Mouse (Mus musculus) midbrain, embryonic 12.5 days (tissue): ENCODE measurements around the gene Ap5m1. TPM values are rescaled to one million over a fixed set of nuclear protein-coding genes. Genes with fewer than 3 reads are reported as not detected.
"Not testable (repeated sequence)": the region's sequence is repeated elsewhere in the genome, so short reads cannot be mapped to it uniquely, and the experiment has no call there.

Experiments
- ATAC-seq: fragments of 200-750 bp; cut with Nextera tagmentation; 2 replicates; pipeline ENCODE4 v1.8.0; 2017; ENCODE audit warnings: low read depth, moderate TSS enrichment, moderate library complexity; ENCODE audit not compliant: low FRiP score
- H3K27ac ChIP-seq: fragments of 300-500 bp; sonication (generic); replicated peaks from 2 replicates; pipeline ENCODE4 v1.5.1; 2016; ENCODE audit warnings: mild to moderate bottlenecking
- H3K27me3 ChIP-seq: fragments of 300-500 bp; sonication (generic); 2 replicates; pipeline ENCODE4 v1.6.1; 2016; ENCODE audit warnings: mild to moderate bottlenecking
- H3K36me3 ChIP-seq: fragments of 300-500 bp; sonication (generic); 2 replicates; pipeline ENCODE4 v1.6.1; 2016
- H3K4me1 ChIP-seq: fragments of 300-500 bp; sonication (generic); 2 replicates; pipeline ENCODE4 v1.6.1; 2016
- H3K4me2 ChIP-seq: fragments of 300-500 bp; sonication (generic); replicated peaks from 2 replicates; pipeline ENCODE4 v1.6.1; 2016; ENCODE audit warnings: mild to moderate bottlenecking, moderate library complexity
- H3K4me3 ChIP-seq: fragments of 300-500 bp; sonication (generic); 2 replicates; pipeline ENCODE4 v1.5.1; 2016; ENCODE audit warnings: mild to moderate bottlenecking
- H3K9ac ChIP-seq: fragments of 300-500 bp; sonication (generic); replicated peaks from 2 replicates; pipeline ENCODE4 v1.6.1; 2016; ENCODE audit warnings: mild to moderate bottlenecking, moderate library complexity
- H3K9me3 ChIP-seq: fragments of 300-500 bp; sonication (generic); 2 replicates; pipeline ENCODE4 v1.6.1; 2016; ENCODE audit warnings: mild to moderate bottlenecking
- WGBS: fragments of 180-500 bp; shearing (Covaris S2); methylation state at CpG from one replicate; pipeline ENCODE4 v1.1.7; 2016; 5-methylcytosine and 5-hydroxymethylcytosine counted together
- polyA plus RNA-seq: library from polyadenylated mRNA; unstranded; fragments of >200 nt; fragmentation: Nextera tagmentation; extraction: Ambion mirVana; gene quantifications from 2 replicates; pipeline ENCODE4 v1.2.1, GENCODE M21; 2016

Ap5m1 gene
- polyA plus RNA-seq, 1 experiment from 2014 or later: 31.7 TPM

GRCm38 (mm10) chr14:49078820-49079219 is 12.9 kb downstream of the Ap5m1 start:
- H3K4me2 ChIP-seq: no peak overlapping the region
- H3K4me3 ChIP-seq: no peak overlapping the region
- H3K36me3 ChIP-seq: peaks cover 42% of the 10 kb centered on the region
- H3K9ac ChIP-seq: no peak overlapping the region
- H3K27me3 ChIP-seq: no peaks in the 10 kb centered on the region
- no peak for ATAC-seq
- H3K4me1 ChIP-seq: no peaks in the 10 kb centered on the region
- no peak overlapping the region for H3K27ac ChIP-seq
- 95% methylated on average over 2 of the region's 2 CpGs for WGBS
- no peaks in the 10 kb centered on the region for H3K9me3 ChIP-seq

DNA sequence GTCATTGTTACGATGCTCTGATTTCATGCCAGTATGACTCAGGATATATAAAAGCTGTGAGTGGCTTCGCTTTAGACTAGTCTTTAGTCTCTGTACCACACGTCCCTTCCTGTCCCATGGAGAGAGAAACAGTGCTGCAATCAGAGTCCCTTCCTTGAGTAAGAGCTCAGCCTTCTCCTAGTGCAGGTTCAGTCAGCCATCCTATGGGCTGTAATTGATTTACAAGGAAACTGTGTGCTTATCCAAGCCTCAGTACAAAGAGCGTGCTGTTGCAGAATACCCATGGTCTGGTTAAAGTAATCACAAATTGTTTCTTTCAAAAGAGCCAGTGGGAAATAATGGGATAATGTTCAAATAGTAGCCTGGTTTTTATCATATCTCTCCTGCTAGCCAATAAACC is 20.6 kb downstream of the Ap5m1 start:
- H3K9me3 ChIP-seq: no peaks in the 10 kb centered on the region
- no peak overlapping the region for H3K4me3 ChIP-seq
- no peaks in the 10 kb centered on the region for H3K27me3 ChIP-seq
- no peak overlapping the region for H3K4me2 ChIP-seq
- no peak overlapping the region for H3K9ac ChIP-seq
- H3K27ac ChIP-seq: no peak overlapping the region
- H3K36me3 ChIP-seq: peaks cover 26% of the 10 kb centered on the region
- H3K4me1 ChIP-seq: peaks cover 25% of the 10 kb centered on the region
- 82% methylated on average over 4 of the region's 4 CpGs for WGBS
- ATAC-seq: no peak

- Histone ChIP-seq H3K9me3 (no peaks in the 10 kb centered on the region), H3K9ac (no peak overlapping the region), H3K27me3 (no peaks in the 10 kb centered on the region), H3K36me3 (peaks cover 19% of the 10 kb centered on the region), H3K4me3 (no peak overlapping the region), H3K4me1 (peaks cover 29% of the 10 kb centered on the region), H3K27ac (peak overlapping the region; percentile 65), H3K4me2 (no peak overlapping the region)
- WGBS: 10% methylated on average over 14 of the region's 14 CpGs
- ATAC-seq: peak; percentile 68
Observed at GRCm38 (mm10) chr14:49088155-49089048, 22.5 kb downstream of the Ap5m1 start.

GRCm38 (mm10) chr14:49089461-49090058 is 23.7 kb downstream of the Ap5m1 start:
- Histone ChIP-seq H3K4me3 (no peak overlapping the region), H3K36me3 (peaks cover 9% of the 10 kb centered on the region), H3K4me2 (peak overlapping the region; percentile 31; the same call in 1 of the 2 replicates), H3K27me3 (no peaks in the 10 kb centered on the region), H3K4me1 (peaks cover 29% of the 10 kb centered on the region), H3K9me3 (no peaks in the 10 kb centered on the region), H3K9ac (no peak overlapping the region), H3K27ac (peak overlapping the region; percentile 65)
- ATAC-seq: peak; percentile 76
- 7% methylated on average over 6 of the region's 6 CpGs for WGBS

- Histone ChIP-seq H3K4me2 (peak overlapping the region; percentile 31), H3K27ac (peak overlapping the region; percentile 58; the same call in 1 of the 2 replicates), H3K4me3 (no peak overlapping the region), H3K27me3 (no peaks in the 10 kb centered on the region), H3K9ac (no peak overlapping the region), H3K9me3 (no peaks in the 10 kb centered on the region), H3K36me3 (peaks cover 6% of the 10 kb centered on the region), H3K4me1 (peaks cover 29% of the 10 kb centered on the region)
- ATAC-seq: peak; percentile 52; the same call in 1 of the 2 replicates
- 9% methylated on average over 5 of the region's 5 CpGs for WGBS
Observed at GRCm38 (mm10) chr14:49090102-49090501, 24.2 kb downstream of the Ap5m1 start.

DNA sequence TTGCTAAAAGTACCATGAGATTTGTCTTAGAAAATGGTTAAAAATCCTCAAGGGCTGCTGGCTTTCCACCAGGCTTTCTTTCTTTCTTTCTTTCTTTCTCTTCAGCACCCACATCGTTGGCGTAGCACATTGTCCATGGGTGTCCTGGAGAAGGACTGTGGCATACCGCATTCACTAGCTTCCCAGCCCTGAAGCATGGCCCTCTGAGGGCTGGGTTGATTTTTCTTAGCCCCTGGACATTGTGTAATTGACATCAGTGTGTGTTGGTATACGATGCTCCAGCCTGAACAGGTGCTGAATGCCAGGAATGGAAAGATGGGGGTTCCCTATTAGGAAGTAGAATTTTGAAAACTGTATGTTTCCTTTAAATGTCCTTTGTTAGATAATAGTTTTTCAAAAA is 25.4 kb downstream of the Ap5m1 start:
- Histone ChIP-seq H3K27ac (no peak overlapping the region), H3K4me2 (no peak overlapping the region), H3K4me3 (no peak overlapping the region), H3K9ac (no peak overlapping the region), H3K4me1 (peaks cover 38% of the 10 kb centered on the region), H3K9me3 (no peaks in the 10 kb centered on the region), H3K27me3 (no peaks in the 10 kb centered on the region), H3K36me3 (peaks cover 3% of the 10 kb centered on the region)
- ATAC-seq: no peak
- 43% methylated on average over 4 of the region's 4 CpGs for WGBS

DNA sequence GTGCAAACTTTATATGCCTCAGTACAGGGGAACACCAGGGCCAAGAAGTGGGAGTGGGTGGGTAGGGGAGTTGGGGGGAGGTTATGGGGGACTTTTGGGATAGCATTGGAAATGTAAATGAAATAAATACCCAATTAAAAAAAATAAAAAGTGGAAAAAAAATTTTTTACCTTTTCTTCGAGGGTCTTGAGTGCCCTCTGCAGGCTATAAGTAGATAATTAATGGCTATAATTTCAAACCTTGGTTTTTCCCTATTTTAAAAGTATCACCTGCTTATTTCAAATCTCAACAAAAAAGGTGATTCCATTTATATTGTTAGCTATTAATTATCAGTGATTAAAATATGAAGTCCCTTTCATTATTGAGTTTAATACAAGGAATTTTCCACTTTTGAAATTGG is 25.9 kb downstream of the Ap5m1 start:
- not testable (repeated sequence) for H3K36me3 ChIP-seq, H3K4me2 ChIP-seq, H3K27me3 ChIP-seq, ATAC-seq, H3K27ac ChIP-seq, H3K4me3 ChIP-seq, H3K9ac ChIP-seq, H3K9me3 ChIP-seq
- peaks cover 38% of the 10 kb centered on the region for H3K4me1 ChIP-seq
- WGBS: 39% methylated on average over 1 of the region's 1 CpGs

GRCm38 (mm10) chr14:49118381-49118780 is 52.5 kb downstream of the Ap5m1 start:
- no peak for ATAC-seq
- H3K4me2 ChIP-seq: no peak overlapping the region
- H3K4me1 ChIP-seq: no peaks in the 10 kb centered on the region
- H3K27me3 ChIP-seq: peaks cover 3% of the 10 kb centered on the region; the same call in 1 of the 2 replicates
- WGBS: 9% methylated on average over 7 of the region's 7 CpGs
- H3K36me3 ChIP-seq: no peaks in the 10 kb centered on the region
- H3K4me3 ChIP-seq: no peak overlapping the region
- H3K27ac ChIP-seq: no peak overlapping the region
- H3K9me3 ChIP-seq: no peaks in the 10 kb centered on the region
- no peak overlapping the region for H3K9ac ChIP-seq

GRCm38 (mm10) chr14:49121723-49122122 is 55.8 kb downstream of the Ap5m1 start:
- no peak overlapping the region for H3K27ac ChIP-seq
- 81% methylated on average over 9 of the region's 9 CpGs for WGBS
- no peaks in the 10 kb centered on the region for H3K27me3 ChIP-seq
- no peak for ATAC-seq
- no peaks in the 10 kb centered on the region for H3K9me3 ChIP-seq
- no peak overlapping the region for H3K4me2 ChIP-seq
- no peaks in the 10 kb centered on the region for H3K4me1 ChIP-seq
- H3K9ac ChIP-seq: no peak overlapping the region
- H3K36me3 ChIP-seq: no peaks in the 10 kb centered on the region
- H3K4me3 ChIP-seq: no peak overlapping the region

DNA sequence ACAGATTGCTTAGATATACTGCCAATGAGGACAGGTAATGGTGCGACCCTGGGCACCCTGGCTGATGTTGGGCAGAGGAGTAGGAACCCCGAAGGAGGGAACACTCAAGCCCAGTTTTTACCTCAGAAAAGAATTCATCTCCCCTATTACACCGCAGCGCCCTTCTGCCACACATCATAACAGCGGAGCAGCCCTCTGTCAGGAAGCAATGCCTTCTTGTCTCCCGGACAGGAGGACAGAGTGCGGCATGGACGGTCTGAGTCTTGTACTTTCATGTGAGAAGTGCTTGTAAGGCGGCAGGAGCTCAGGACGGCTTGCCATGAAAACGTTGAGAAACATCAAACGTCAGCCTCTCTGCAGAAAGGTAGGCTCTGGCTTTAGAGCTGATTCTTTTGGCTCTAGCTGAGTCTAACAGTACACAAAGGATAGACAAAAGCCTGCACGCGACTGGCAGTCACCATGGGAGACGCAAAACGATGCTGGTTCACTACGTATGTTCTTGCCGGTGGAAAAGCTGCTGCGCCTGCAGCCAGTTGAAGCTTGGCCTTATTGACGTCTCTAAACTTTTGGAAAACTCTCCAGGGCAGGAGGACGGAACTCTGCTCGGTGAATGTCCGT is 61.4 kb downstream of the Ap5m1 start:
- peak overlapping the region; percentile 52 for H3K9ac ChIP-seq
- peak overlapping the region; percentile 28 for H3K4me3 ChIP-seq
- H3K27ac ChIP-seq: 0 out of 2 replicates have a peak overlapping the region, but pooled peaks have one; percentile 30
- H3K4me2 ChIP-seq: peak overlapping the region; percentile 56
- H3K4me1 ChIP-seq: peaks cover 19% of the 10 kb centered on the region; the same call in 1 of the 2 replicates
- H3K36me3 ChIP-seq: no peaks in the 10 kb centered on the region
- H3K9me3 ChIP-seq: no peaks in the 10 kb centered on the region; the same call in 1 of the 2 replicates
- H3K27me3 ChIP-seq: no peaks in the 10 kb centered on the region
- 28% methylated on average over 23 of the region's 23 CpGs for WGBS
- ATAC-seq: peak; percentile 72; the same call in 1 of the 2 replicates

- Histone ChIP-seq H3K4me2 (0 out of 2 replicates have a peak overlapping the region, but pooled peaks have one; percentile 1), H3K4me3 (no peak overlapping the region), H3K4me1 (peaks cover 19% of the 10 kb centered on the region; the same call in 1 of the 2 replicates), H3K36me3 (no peaks in the 10 kb centered on the region), H3K9me3 (no peaks in the 10 kb centered on the region; the same call in 1 of the 2 replicates), H3K27me3 (no peaks in the 10 kb centered on the region), H3K9ac (no peak overlapping the region), H3K27ac (no peak overlapping the region)
- WGBS: 24% methylated on average over 10 of the region's 10 CpGs
- ATAC-seq: 0 out of 2 replicates have a peak, but pooled peaks have one; percentile 12
Observed at GRCm38 (mm10) chr14:49128544-49129263, 62.8 kb downstream of the Ap5m1 start.
